Mouse (Mus musculus) kidney, adult 2 months (tissue): Measurements from ENCODE around the gene Tex33. TPM values are rescaled to one million over a fixed set of nuclear protein-coding genes. Genes with fewer than 3 reads are reported as not detected.

Source experiments
- DNase-seq: peaks from one replicate; pipeline ENCODE4 v3.0.0; 2021
- H3K27ac ChIP-seq: fragments of 200-500 bp; 2 replicates; pipeline ENCODE4 v1.5.1; 2012; ENCODE audit warnings: low read depth, low read length, control low read depth, inconsistent platforms; ENCODE audit not compliant: insufficient read depth
- H3K27me3 ChIP-seq: fragments of 200-500 bp; replicated peaks from 2 replicates; pipeline ENCODE4 v1.6.1; 2012; ENCODE audit warnings: mild to moderate bottlenecking, moderate library complexity, low read length, inconsistent platforms; ENCODE audit not compliant: control insufficient read depth, insufficient read depth
- H3K36me3 ChIP-seq: fragments of 200-500 bp; 2 replicates; pipeline ENCODE4 v1.6.1; 2012; ENCODE audit warnings: mild to moderate bottlenecking, moderate library complexity, low read length, inconsistent platforms; ENCODE audit not compliant: control insufficient read depth, insufficient read depth
- H3K4me1 ChIP-seq: fragments of 200-500 bp; 2 replicates; pipeline ENCODE4 v1.6.1; 2011; ENCODE audit warnings: low read length; ENCODE audit not compliant: control insufficient read depth, insufficient read depth
- H3K4me3 ChIP-seq: fragments of 200-500 bp; 2 replicates; pipeline ENCODE4 v1.5.1; 2011; ENCODE audit warnings: mild to moderate bottlenecking, low read depth, low read length, control low read depth; ENCODE audit not compliant: insufficient read depth
- CTCF ChIP-seq: fragments of 200-500 bp; conservative IDR thresholded peaks from 2 replicates; pipeline ENCODE4 v1.5.1; 2011; ENCODE audit warnings: low read depth, mild to moderate bottlenecking, control low read depth, low read length, moderate library complexity, mixed read lengths; ENCODE audit not compliant: insufficient read depth, insufficient read length
- POLR2A ChIP-seq: fragments of 200-500 bp; IDR thresholded peaks from one replicate; pipeline ENCODE4 v1.6.1; 2011; ENCODE audit warnings: low read depth, low read length, control low read depth
- WGBS: fragments of 180-500 bp; shearing (Covaris S2); methylation state at CpG from one replicate; pipeline ENCODE4 v1.1.7; 2018; 5-methylcytosine and 5-hydroxymethylcytosine counted together
- polyA plus RNA-seq: library from polyadenylated mRNA; depleted of rRNA; stranded (reverse); fragments of >200 nt; gene quantifications from 2 replicates; pipeline ENCODE4 v1.2.3, GENCODE M21; 2012

Tex33 gene
- polyA plus RNA-seq, 1 experiment, result 0.48 TPM

DNA sequence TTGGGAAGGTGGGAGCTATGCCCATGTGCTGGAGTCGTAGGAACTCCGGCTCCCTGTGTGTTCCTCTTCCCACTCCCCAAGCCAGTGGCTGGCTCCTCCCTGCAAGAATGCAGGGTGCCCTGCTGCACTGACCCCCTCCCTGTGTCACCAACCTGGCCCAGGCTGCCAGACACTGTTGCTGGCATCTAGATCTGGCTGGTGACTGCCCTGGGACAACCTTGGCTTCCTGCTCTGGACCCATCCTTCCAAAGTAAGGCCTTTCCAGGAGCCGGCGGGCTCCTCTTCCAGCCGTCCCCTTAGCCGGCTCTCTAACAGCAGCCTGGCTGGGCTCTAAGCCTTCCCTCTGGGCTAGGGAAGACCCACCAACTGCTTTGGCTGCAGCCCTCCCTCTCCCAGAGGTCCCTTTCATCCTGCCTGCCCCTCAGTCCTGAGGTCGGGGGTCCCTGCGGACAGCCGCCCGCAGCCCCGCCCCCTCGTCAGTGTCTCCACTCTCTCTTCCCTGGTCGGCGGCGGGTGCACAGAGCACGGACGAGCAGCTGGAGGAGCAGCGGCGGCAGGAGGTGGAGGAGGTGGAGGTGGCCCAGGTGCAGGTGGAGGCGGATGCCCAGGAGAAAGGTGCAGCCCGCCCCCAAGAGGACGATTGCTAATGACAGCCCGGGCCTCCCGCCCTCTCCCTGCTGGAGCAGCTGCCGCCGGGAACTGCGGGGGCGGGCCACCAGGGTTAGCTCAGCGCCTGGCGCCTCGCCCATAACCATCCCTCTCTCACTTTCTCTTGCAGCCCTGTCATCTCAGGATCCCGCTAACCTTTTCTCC, 40.9 kb upstream of the Tex33 start:
- H3K27ac ChIP-seq, result no peak overlapping the region
- no peak overlapping the region for H3K4me3 ChIP-seq
- TF ChIP-seq POLR2A (no peak), CTCF (0 out of 2 replicates have a peak, but pooled peaks have one; percentile 16)
- peaks cover 4% of the 10 kb centered on the region; the same call in 1 of the 2 replicates for H3K4me1 ChIP-seq
- DNase-seq, result peak; percentile 77
- H3K36me3 ChIP-seq, result no peaks in the 10 kb centered on the region
- WGBS, result 29% methylated on average over 32 of the region's 32 CpGs
- H3K27me3 ChIP-seq, result no peaks in the 10 kb centered on the region

DNA sequence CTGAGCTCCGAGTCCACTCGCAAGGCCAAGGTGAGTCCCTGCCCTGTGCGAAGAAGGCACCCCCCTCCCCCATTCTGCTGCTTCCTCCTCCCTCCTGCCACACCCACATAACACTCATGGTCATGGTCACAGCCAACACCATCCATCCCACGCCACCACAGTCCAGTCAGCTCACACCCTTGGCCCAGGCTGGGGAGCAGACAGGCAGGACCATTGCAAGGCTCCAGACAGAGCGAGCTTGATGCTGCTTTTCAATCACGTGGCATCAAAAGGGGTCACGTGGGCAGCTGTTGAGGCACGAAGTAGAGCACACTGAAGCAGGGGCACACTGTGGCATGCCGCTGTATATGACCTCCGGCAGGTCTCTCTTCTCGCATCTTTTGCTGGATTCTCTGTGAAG, 40.0 kb upstream of the Tex33 start:
- H3K4me1 ChIP-seq, result peaks cover 13% of the 10 kb centered on the region; the same call in 1 of the 2 replicates

DNA sequence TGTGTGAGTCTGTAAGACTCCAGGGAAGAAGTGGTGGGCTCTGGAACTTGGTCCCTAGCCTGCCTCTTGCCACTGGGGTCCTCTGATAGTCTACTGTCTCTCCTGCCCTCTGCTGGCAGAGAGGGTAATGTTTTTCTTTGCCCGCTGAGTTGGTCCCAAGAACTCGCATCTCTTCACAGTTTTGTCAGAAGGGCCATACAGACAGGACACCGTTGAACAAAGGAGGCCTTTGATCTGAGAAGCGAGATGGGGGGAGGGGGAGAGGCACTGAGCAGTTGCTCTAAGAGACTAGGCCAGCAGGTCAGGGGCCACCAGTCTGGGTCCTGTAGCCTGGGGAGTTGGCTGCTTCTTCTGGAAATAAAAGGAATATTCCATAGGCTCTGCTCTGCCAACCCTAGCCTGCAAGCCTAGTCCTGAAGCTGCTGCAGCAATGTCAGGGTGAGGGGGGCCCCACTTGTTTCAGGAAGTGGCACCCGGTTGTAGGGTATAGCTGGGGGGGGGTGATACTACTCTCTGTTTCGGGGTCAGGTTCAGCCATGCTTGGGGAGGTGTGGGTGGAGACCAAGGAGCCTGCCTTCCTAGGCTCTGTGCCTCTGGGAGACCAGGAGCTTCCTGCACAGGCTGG, 39.3 kb upstream of the Tex33 start:
- peak; percentile 44 for DNase-seq
- no peak overlapping the region for H3K27ac ChIP-seq
- no peaks in the 10 kb centered on the region for H3K27me3 ChIP-seq
- no peak overlapping the region for H3K4me3 ChIP-seq
- H3K4me1 ChIP-seq, result peaks cover 16% of the 10 kb centered on the region; the same call in 1 of the 2 replicates
- no peaks in the 10 kb centered on the region for H3K36me3 ChIP-seq
- peak; percentile 60 for TF ChIP-seq CTCF
- no peak for TF ChIP-seq POLR2A
- WGBS, result 42% methylated on average over 6 of the region's 6 CpGs

More for the DNA sequence above, 40.0 kb upstream of the Tex33 start:
- 85% methylated on average over 11 of the region's 11 CpGs for WGBS
- Histone ChIP-seq H3K27ac (no peak overlapping the region), H3K4me3 (no peak overlapping the region), H3K36me3 (no peaks in the 10 kb centered on the region), H3K27me3 (no peaks in the 10 kb centered on the region)
- DNase-seq, result no peak
- no peak for TF ChIP-seq CTCF
- TF ChIP-seq POLR2A, result no peak

DNA sequence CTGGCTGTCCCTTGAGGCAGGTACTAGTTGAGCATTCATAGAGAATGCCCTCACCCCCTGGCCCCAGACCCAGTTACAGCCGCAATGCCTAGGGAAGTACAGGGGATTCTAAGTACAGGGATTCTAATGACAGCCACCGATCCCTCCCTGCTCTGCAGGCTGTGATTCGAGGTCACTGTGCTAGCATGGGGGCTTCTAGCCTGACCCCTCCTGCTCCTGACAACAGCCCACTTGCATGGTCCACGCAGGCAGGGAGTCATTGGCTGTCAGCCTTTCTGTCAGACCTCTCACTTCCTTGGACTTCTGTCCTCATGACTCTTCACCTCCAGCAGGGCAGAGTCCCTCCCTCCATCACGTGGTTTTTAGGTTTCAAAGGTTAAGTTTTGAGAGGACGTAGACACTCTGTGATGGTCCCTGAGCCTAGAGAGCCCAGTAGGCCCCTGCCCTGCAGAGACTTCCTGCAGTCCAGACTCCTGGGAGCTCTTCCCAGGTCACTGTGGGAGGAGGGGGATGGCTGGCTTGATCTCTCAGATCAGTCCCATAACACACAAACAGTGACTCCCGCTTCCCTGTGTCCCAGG, 35.9 kb upstream of the Tex33 start:
- H3K27me3 ChIP-seq, result no peaks in the 10 kb centered on the region
- no peaks in the 10 kb centered on the region for H3K36me3 ChIP-seq
- no peak overlapping the region for H3K4me3 ChIP-seq
- H3K4me1 ChIP-seq, result peaks cover 24% of the 10 kb centered on the region; the same call in 1 of the 2 replicates
- TF ChIP-seq POLR2A (no peak), CTCF (no peak)
- H3K27ac ChIP-seq, result peak overlapping the region; percentile 91
- peak; percentile 92 for DNase-seq
- 56% methylated on average over 7 of the region's 7 CpGs for WGBS

DNA sequence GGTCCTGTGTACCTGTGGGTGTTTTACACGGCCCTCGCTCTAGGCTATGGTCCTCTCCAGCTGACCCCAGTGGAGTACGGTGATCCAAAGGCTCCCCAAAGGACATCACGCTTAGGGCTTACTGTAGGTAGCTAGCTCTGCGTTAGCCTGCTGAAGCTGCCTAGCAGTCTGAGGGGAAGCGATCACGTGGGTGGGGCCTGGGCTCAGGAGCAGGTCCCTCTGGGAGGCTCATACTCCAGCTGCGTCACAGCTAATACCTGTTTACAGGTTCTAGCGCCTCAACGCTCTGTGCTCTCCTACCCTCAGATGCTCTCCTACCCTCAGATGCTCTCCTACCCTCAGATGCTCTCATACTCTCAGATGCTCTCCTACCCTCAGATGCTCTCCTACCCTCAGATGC, 35.2 kb upstream of the Tex33 start:
- peaks cover 24% of the 10 kb centered on the region; the same call in 1 of the 2 replicates for H3K4me1 ChIP-seq
- no peaks in the 10 kb centered on the region for H3K27me3 ChIP-seq
- no peaks in the 10 kb centered on the region for H3K36me3 ChIP-seq
- TF ChIP-seq CTCF (no peak), POLR2A (no peak)
- no peak for DNase-seq
- no peak overlapping the region for H3K4me3 ChIP-seq
- 78% methylated on average over 10 of the region's 10 CpGs for WGBS
- peak overlapping the region; percentile 91 for H3K27ac ChIP-seq

DNA sequence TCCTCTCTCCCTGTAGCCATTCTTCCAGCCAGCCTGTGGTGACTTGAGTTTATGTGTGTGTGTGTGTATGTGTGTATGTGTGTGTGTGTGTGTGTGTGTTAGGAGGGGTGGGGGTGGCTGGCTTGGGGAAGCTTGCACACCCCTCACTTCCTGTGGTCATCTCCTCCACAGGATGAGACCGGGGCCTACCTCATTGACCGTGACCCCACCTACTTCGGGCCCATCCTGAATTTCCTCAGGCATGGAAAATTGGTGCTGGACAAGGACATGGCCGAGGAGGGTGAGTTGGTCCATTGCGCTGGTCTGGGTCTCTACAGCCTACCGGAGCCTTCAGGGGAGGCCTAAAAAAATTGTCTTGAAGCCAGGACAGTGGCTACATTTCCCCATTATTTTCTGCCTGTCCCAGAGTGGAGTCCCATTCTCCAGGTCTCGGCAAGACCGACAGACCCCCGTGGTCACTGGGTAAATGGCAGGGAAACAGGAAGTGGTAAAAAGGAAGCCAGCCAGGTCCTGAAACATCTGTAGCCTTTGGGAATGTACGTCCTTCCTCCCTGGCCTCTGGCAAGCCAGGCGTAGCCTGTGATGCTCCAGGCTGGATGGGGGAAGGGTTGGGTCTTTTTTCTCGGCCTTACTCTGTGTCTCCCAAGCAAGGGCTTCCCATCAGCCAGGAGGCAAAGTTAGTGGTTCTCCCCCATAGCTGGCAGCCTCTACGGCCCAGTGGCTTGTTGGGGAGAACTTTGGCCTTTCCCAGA, 34.3 kb upstream of the Tex33 start:
- no peak overlapping the region for H3K4me3 ChIP-seq
- no peak for TF ChIP-seq CTCF
- no peak for TF ChIP-seq POLR2A
- peak overlapping the region; percentile 91 for H3K27ac ChIP-seq
- peak; percentile 61 for DNase-seq
- no peaks in the 10 kb centered on the region for H3K36me3 ChIP-seq
- H3K4me1 ChIP-seq, result peaks cover 24% of the 10 kb centered on the region; the same call in 1 of the 2 replicates
- WGBS, result 52% methylated on average over 13 of the region's 13 CpGs
- H3K27me3 ChIP-seq, result no peaks in the 10 kb centered on the region

DNA sequence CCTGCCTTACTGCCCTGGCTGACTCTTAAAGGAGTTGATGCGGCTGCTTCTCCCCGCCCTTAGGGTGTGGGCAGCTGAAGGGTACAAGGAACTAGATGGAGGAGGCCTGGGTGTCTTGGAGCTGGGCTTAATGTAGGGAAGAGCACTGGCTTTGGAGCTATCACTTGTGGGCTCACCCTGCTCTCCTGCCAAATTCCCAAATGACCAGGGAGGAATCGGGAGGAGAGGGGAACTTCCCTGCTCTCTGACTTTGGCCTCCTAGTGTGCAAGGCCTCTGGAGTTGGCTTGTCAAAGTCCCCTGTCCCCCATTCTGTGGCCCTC, 33.4 kb upstream of the Tex33 start:
- Histone ChIP-seq H3K4me3 (peak overlapping the region; percentile 66), H3K27me3 (no peaks in the 10 kb centered on the region), H3K27ac (peak overlapping the region; percentile 91), H3K36me3 (no peaks in the 10 kb centered on the region), H3K4me1 (peaks cover 24% of the 10 kb centered on the region; the same call in 1 of the 2 replicates)
- WGBS, result 11% methylated on average over 3 of the region's 3 CpGs
- TF ChIP-seq CTCF (no peak), POLR2A (no peak)
- DNase-seq, result no peak
